Mouse (Mus musculus): ENCODE measurements around the gene Pmf1. TPM values are rescaled to one million over a fixed set of nuclear protein-coding genes. Genes with fewer than 3 reads are reported as not detected.

Gene Pmf1
- total RNA-seq (2021), result 10 to 100 TPM; 16.2 to 19.7 TPM
- long read RNA-seq, experiment 1, partial matches to known transcripts, result 0 of 6 reads
- long read RNA-seq, experiment 1, other reads (novel, unspliced or antisense), result 2 of 6 reads
- long read RNA-seq, experiment 2, transcript Pmf1-201 (5 exons, 1,007 nt), result major isoform, 13 of 13 reads
- long read RNA-seq, experiment 2, partial matches to known transcripts, result 0 of 13 reads
- long read RNA-seq, experiment 2, other reads (novel, unspliced or antisense), result 0 of 13 reads

DNA sequence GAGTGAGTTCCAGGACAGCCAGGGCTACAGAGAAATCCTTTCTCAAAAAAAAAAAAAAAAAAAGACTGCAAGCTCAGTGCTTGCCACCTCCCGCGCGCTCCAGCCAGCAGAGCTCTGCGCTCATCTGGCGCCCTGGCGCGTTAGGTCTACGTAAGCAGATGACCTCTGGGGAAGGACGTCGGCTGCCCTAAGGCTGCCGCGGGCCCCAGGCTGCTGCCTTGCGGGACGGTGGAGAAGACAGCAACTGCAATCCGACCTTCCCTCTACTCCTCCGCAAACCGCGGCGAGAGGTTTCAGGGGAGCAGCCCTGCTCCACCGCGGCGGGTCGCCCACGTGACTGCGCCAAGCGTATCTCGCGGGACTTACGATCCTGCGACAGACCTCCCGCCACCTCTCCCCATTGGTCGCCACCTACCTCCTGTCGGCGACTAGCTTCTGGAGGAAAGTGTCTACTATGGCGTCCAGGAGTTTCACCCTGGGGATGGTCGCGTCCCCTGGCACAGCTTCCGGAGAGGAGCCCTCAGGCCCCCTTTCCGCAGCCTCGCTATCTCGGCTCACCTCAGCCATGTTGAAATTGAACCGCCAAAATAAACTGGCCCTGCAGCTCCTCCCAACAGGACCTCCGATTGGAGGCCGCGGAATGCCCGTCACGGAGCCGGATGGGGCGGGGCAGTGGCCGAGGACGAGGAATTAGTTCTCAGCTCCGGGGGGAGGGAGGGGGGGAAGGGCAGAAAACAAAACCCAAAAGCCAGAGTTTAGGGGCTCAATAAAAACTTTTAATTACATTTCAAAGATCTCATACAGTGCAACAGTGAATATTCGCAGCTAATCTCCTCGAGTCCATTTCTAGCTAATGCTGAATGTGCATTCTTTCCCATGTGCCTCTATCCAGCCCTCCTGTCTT, at the start of gene Pmf1:
Gene Pmf1 (minus strand): TSS at position 591 of the 904 bp plus-strand sequence.
- intact Hi-C loops (cut with DNase I), result loop anchor here (2.0 to 5.0 kb wide), 2 partner anchors 17 to 117 kb away; no protein-coding TSS in a partner anchor
- Histone ChIP-seq H3K4me3 (peak within 1 kb of the TSS; percentile 82), H3K27ac (peak within 1 kb of the TSS; percentile 99)
- TF ChIP-seq CTCF (IDR thresholded peaks at IDR 0.05), result no peak
- DNase-seq, result peak; percentile 97

DNA sequence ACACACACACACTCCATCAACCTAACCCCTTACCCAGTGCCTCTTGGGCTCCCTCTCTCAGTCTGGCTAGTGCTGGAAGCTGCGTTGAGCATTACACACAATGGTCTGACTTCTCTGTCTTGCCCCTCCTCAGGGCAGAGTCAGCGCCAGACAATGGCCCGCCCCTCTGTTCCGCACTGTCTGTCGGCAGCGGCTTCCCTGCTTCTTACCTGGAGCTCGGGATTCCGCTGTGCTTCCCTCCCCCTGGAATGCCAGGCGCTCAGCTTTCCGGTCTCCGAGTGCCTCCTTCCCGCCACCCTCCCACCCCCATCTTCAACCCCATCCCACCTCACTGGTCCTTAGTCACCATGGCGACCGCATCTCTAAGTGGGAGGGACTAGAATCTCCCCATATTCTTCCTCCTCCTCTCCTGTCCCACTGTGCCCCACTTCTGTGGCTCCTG, 48.7 kb upstream of the Pmf1 start:
- no peak for TF ChIP-seq CTCF (IDR thresholded peaks at IDR 0.05)
- intact Hi-C loops (cut with DNase I), result no loop called here
- H3K27ac ChIP-seq, result 0 out of 2 replicates have a peak overlapping the region, but pooled peaks have one; percentile 16
- no peak for DNase-seq
- no peak overlapping the region for H3K4me3 ChIP-seq

DNA sequence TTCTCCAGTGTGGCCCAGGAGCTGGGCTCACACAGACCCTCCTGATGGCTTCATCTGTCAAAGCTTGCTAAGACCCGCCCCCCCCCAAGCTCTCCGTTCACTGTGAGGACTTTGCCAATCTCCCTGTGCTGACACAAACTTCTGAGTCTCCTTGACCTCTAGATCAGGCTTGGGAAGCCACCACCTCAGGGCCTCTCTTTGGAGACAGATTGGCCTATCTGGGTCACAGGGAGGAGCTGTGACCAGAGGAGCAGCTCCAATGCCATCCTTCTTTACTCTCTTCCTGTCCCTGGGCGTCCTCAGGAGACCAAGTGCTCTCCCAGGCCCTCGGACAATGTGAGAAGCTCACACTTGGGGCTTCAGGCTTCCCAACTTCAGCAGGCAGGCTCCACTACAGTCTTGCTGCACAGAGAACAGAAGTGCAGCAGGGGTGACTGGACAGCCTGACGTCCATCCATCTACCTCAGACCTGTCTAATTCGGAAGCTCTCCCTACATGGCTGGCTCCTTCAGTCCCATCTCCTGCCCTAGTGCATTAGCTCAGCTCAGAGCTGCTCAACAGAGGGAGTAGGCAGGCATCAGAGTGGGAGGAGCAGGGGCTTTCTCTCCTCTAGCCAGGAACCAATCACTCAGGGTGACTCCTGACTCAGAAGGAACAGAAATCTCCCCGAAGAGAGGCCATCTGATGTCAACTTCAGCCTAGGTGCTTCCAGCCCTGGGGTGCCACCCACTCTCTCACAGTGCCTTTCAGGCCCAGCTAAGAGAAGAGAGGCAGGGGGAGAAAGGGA, 46.8 kb upstream of the Pmf1 start:
- no peak overlapping the region; the same call in 1 of the 2 replicates for H3K27ac ChIP-seq
- intact Hi-C loops (cut with DNase I), result no loop called here
- no peak for TF ChIP-seq CTCF (IDR thresholded peaks at IDR 0.05)
- H3K4me3 ChIP-seq, result no peak overlapping the region
- DNase-seq, result no peak

DNA sequence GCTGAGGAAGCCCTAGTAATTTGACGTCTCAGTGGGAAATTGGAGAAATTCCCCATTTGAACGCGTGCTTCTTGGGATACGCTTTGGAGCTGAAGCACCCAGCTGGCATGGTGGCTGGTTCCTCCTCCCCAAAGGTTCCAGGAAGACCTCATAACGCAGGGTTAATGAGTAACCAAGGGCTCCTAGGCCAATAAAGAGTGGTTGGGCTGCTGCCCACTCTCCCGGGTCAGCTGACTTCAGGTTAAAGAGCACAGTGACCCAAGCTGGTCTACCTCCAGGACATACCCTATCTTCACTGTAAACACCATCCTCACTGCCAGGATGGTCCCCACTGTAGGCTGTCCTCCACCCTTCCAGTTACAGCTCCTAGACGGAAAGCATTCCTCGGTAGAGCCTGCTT, 46.2 kb upstream of the Pmf1 start:
- H3K27ac ChIP-seq, result no peak overlapping the region
- DNase-seq, result no peak
- no peak for TF ChIP-seq CTCF (IDR thresholded peaks at IDR 0.05)
- intact Hi-C loops (cut with DNase I), result no loop called here
- H3K4me3 ChIP-seq, result no peak overlapping the region

DNA sequence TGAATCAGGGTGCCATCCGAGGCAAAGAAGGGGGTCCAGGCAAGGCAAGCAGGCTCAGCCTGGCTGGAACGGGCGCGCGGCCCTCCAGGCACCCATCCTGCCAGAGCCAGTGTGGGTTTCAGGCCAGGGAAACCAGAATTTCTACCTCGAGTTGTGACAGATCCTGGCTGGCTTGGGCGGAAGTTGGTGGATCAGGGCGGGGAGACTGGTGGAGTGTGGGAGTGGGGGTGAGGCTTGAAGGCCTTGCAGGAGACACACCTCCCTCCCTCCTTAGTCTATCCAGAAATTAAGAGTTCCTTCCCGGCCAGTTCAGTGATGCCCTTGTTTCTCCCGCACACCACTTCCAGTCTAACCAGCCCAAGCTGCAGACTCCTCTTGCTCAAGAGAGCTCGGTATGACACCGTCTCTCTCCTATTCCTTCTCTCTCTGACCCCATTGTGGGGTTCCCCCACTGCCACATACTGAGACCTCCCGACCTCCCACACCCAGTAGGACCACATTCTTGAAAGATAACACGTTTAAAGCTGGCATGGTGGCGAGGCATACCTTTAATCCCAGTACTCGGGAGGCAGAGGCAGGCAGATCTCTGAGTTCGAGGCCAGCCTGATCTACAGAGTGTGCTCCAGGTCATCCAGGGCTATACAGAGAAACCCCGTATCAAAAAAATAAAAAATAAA, 45.6 kb upstream of the Pmf1 start:
- no peak for TF ChIP-seq CTCF (IDR thresholded peaks at IDR 0.05)
- intact Hi-C loops (cut with DNase I), result no loop called here
- no peak for DNase-seq
- H3K27ac ChIP-seq, result no peak overlapping the region
- H3K4me3 ChIP-seq, result no peak overlapping the region

DNA sequence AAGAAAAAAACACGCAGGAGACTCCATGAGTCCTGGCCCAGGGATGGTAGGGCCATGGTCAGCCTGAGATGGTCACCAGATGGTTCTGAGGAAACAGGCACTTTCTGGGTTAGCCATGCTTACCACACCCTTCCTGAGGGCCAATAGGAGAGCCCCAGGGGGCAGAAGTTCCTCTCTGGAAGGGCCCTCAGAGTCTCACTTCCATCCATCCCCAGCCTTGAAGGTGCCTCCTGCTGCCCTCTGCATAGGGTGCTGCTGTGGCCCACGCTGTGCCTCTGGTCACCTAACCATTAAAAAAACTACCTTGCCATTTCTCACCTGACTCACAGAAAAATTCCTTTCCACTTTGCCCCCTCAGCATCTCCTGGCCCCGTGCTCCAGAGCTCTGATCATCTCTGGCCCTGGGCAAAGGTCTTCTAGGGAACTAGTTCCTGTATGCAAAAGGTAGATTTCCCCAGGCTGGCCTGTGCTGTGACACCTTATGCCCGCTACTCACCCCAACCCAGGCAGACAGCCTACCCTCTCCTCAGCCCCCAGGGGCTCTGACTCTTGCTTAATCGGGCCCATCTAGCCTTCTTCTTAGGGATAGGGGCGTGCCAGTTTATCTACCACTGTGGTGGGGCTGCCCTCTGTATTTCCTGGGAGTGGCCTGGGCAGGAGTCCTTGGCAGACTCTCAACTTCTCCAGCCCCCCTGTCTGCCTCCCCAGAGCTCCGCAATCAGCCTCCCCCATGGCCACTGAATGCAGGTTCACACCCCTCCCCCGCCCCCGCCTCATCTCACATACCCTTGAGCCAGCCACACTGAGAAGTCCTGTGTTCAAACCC, 44.8 kb upstream of the Pmf1 start:
- no peak for TF ChIP-seq CTCF (IDR thresholded peaks at IDR 0.05)
- intact Hi-C loops (cut with DNase I), result no loop called here
- DNase-seq, result no peak
- Histone ChIP-seq H3K4me3 (peak overlapping the region; percentile 35), H3K27ac (no peak overlapping the region)

DNA sequence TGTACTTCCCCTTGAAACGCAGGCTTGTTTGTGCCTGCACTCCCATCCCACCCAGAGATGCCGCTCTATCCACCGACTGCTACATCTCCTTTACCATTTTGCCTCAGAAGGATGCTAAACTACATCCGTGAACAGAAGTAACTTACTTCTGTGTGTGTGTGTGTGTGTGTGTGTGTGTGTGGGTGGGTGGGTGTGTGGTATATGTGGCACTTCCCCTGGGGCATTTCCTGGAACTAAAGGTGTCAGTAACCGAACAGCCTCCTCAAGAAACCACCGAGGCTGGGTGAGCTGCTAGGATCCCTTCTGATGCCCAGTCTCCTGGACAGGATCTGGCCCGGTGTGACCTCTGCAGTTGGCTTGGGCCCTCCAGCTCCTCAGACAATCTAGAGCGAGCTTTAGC, 43.9 kb upstream of the Pmf1 start:
- no peak for DNase-seq
- Histone ChIP-seq H3K27ac (0 out of 2 replicates have a peak overlapping the region, but pooled peaks have one; percentile 7), H3K4me3 (peak overlapping the region; percentile 35)
- intact Hi-C loops (cut with DNase I), result no loop called here
- TF ChIP-seq CTCF (IDR thresholded peaks at IDR 0.05), result no peak

DNA sequence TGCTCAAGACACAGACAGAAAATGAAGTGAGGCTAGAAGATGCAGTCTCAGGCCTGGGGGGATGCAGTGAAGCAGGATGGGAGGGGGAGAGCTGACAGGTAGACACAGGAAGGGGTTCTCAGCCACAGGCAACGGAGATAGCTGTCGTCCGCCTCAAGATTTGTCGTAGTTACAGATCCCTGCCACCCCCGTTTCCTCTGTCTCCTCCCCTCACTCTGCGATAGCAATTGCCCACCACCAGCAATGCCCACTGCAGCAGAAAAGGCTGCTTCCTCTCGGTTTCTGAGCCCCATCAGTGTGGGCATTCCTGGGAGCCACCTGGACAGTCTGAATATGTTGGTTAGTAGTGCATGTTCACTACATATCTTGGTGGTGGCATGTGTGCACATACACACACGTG, 43.2 kb upstream of the Pmf1 start:
- no peak for DNase-seq
- Histone ChIP-seq H3K4me3 (peak overlapping the region; percentile 21), H3K27ac (no peak overlapping the region)
- intact Hi-C loops (cut with DNase I), result no loop called here
- TF ChIP-seq CTCF (IDR thresholded peaks at IDR 0.05), result no peak

DNA sequence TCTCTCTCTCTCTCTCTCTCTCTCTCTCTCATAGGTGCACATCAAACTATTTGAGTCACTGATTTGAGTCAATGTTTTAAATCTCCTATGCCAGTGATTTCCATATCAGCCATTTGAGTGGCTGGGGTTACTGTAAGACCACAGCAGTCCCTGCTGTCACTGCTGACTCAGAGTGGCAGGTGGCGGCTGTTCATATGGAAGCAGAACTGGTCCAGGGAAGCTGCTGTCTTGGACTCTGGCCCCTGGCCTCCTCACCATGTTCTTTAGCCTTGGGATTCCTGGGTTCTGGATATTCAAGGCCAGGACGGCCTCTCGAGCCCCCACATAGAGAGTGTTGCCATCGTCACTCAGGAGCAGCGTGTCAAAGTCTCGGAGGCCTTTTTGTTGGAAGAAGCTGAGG, 42.6 kb upstream of the Pmf1 start:
- intact Hi-C loops (cut with DNase I), result no loop called here

DNA sequence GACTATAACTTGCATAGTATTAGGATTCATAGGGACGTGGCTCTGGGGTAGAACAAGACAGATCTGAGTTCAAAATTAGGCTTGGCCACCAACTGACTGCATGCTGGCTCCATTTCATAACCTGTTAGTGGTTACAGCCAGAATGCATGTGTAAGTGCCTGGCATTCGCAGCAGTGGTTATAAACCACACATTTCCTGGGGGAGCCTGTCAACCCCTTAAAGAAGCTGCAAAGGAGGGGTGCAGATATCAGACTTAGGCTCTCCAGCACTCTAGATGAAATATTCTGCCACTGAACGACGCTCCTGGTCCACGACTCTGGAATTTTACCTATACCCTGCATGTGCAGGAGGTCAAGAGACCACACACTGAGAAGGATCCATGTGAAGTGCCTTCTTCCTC, 42.1 kb upstream of the Pmf1 start:
- DNase-seq, result no peak
- intact Hi-C loops (cut with DNase I), result no loop called here
- no peak for TF ChIP-seq CTCF (IDR thresholded peaks at IDR 0.05)
- Histone ChIP-seq H3K4me3 (no peak overlapping the region), H3K27ac (no peak overlapping the region)

More for the DNA sequence above, 42.6 kb upstream of the Pmf1 start:
- Histone ChIP-seq H3K4me3 (no peak overlapping the region), H3K27ac (no peak overlapping the region)
- no peak for DNase-seq
- no peak for TF ChIP-seq CTCF (IDR thresholded peaks at IDR 0.05)

DNA sequence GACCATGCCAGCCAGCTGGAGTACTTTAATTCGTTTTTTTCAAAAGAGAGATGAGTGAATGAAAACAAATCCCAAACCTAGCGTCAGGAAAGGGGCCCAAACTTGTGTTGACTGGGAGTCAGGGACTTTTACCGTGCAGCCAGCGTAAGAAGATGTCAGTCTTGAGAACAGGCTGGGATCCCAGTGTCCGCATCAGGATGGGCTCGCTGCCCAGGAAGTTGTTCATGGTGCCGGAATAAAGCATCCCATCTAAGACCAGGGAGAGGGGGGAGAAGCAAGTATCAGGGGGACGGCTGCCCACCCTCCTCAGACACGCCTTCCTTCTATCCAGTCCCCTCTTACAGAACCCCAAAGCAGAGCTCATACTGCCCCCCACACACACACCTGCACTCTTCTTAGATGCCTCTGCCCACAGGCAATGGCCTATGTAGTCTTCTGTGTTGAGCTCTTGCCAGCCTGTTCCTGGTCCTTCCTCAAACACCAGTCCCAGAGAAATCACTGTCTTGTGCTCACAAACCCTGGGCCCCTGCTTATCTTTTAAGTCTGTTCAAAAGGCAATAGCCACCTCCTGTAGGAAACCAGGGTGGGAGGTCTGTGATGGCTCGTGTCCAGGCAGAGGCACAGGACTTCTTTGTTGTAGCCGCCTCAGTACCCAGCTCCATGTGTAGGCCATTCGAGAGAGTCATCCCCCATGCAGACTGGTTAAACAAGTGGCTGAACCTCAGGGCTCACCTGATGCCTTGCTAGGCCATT, 40.4 kb upstream of the Pmf1 start:
- peak; percentile 11 for DNase-seq
- intact Hi-C loops (cut with DNase I), result no loop called here
- Histone ChIP-seq H3K27ac (no peak overlapping the region; the same call in 1 of the 2 replicates), H3K4me3 (no peak overlapping the region)
- TF ChIP-seq CTCF (IDR thresholded peaks at IDR 0.05), result no peak

Measured in gastrocnemius, adult 2 months (tissue).